Mouse (Mus musculus) cerebellum, postnatal 10 days (tissue): Measurements from ENCODE around the gene Gpr156.

Experiments used
- DNase-seq, 2 experiments: peaks; one replicate each; pipeline ENCODE4 v3.0.0; 2021; ENCODE audit warnings: mixed read lengths in 2 of 2

The Gpr156 gene

DNA sequence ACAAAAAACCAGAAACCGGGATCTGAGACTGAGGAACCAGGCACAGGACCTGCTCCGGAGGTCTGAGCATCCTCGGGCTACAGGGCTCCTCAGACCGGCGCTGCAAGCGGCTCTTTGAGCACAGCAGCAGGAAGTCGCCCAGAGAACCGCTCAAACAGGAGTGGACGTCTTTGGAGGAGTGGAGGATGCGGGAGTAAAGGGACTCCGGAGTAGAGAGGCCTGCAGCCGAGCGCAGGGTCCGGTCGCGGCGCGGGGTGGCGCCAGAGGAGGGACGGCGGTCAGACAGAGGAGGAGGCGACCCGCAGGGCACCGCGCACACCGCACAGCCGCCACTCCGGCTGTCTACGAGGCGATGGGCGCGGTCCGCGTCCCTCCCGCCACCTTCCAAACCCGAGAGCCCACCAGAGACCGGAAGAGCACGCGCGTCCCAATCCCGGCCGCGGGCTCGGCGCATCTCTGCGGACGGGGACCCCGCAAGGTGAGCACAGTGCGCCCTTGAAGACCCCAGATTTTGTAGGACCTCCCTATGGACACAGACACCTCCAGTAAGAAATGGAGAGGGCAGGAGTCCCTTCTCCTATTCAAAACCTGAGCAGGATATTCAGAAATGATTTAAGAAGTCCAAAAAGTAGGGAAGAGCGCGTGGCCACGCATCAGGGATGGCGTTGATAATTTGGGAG, at the start of gene Gpr156:
Gpr156 (plus strand) TSS at position 359 of the 680 bp plus-strand sequence.
- DNase-seq = peak; percentile 75 to 81

DNA sequence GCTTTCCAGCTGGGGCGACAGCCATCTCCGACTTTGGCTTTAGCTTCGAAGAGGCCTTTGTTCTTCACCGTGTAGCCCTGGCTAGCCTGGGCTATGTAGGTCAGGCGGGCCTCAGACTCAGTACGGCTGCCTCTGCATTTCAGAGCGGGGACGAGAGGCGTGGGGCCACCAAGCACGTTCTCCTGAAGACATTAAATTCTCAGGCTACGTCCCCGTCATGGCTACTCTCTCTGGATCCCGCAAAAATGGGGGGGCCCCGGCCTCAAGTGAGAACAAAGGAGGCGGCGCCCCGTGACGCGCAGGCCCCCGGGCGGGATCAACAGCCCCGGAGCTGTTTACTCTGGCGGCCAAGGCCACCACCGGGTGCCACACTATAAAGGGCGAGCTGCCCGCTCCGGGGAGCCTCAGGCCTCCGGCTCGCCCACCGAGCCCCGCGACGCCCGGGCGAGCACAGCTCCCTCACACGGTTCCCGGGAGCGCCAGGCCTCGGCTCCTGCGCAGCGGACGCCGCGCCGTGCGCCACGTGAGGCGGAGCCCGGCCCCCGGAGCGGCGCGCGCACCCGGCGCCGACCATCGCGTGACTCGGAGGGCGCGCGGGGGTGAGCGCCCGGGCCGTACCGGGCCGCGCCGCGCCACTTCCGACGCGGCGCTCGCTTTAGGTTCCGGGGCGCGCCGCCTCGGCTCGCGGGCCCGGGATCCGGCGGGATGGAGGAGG, 48.3 kb upstream of the Gpr156 start, which contains the start of gene Lrrc58:
Lrrc58 (plus strand) TSS at position 599 of the 715 bp plus-strand sequence.
- peak; percentile 87 to 90 for DNase-seq

DNA sequence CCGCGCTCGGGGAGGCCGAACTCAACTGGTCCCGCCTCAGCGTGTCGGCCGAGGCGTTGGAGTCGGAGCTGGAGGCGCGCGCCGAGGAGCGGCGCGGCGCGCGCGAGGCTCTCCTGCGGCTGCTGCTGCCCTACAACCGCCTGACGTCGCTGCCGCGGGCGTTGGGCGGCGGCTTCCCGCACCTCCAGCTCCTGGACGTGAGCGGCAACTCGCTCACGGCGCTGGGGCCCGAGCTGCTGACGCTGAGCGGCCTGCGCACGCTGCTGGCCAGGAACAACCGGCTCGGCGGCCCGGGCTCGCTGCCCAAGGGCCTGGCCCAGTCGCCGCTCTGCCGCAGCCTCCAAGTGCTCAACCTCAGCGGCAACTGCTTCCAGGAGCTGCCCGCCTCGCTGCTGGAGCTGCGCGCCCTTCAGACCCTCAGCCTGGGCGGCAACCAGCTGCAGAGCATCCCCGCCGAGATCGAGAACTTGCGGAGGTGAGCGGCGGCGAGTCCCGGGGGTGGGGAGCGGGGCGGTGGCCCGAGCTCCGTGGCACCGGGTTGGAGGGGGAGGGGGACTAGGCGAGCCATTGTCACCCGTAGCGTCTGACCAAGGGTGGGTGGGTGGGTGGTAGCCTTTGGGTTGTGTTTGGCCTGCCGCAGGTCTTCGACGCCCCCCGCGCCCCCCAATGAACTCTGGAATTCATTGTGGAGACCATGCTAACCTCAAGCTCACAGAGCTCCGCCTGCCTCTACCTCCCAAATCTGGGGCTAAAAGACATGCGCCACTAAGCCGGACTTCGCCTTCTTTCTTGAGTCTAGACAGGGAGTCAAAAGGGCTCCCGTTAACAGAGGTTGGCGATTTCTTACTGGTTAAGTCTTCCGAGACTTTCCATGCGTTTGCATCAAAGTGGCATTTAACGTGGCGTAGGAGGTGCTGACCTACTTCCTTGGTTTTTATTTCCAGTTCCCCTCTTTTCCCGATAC, 47.5 kb upstream of the Gpr156 start:
- peak; percentile 82 to 86 for DNase-seq

DNA sequence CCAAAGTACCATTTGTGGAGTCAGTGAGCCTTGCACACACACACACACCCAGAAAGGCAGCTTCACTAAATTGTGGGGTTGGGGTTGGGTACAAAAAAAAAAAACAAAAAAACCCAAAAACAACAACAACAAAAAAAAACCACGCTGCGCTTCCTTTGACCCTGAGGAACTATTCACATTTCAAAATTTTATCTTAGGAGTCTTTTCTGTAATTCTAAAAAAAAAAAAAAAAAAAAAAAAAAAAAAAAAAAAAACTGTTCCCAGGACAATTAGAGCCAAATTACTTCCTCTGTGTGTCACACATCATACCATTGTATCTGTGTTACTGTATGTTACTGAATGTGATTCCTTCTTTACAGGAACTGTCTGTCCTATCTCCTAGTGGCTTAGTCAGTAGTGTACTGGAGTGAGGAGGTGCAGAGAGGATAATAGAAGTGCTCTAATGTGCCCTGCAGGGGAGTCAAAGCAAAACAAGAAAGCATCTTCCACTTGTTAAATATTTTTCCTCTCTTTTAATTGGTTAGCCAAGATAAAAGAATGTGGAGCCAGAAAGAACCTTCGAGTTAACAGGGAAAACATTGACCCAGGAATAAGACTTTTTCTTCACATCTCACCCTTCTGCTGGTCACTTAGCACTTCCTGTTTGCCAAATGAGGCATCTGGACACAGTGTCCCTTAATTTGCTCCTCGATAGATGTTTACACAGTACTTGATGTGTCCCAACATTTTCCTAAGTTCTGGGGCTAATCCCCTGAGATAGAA, 46.6 kb upstream of the Gpr156 start:
- DNase-seq = peak in 1 of 2 experiments; percentile 21

DNA sequence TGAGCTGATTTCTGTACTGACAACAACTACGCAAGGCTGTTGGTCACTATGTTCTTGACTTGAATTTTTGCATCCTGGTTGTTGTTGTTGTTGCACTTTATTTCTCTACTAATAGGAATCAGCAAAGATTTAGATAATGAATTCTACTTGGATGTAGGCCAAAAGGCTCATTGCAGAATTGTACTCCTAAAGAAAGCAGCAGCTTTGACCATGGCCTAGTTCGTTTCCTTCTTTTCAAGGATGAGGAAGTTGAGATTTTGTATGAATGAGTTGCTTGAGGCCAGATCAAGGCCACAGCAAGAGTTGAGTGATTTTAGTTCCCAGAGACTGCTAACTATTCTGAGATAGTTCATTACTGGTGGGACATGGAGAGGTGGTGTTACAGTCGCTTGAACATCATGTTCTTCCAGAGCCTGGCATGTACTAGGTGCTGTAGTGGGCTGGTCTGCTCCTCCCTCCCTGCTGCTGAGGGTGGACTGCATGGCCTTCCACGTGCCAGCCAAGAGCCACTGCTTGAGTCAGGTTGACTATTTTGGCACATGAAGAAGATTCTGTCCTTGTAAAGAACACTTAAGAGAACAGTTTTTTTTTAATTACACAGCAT, 45.1 kb upstream of the Gpr156 start:
- peak in 1 of 2 experiments; percentile 14 for DNase-seq

DNA sequence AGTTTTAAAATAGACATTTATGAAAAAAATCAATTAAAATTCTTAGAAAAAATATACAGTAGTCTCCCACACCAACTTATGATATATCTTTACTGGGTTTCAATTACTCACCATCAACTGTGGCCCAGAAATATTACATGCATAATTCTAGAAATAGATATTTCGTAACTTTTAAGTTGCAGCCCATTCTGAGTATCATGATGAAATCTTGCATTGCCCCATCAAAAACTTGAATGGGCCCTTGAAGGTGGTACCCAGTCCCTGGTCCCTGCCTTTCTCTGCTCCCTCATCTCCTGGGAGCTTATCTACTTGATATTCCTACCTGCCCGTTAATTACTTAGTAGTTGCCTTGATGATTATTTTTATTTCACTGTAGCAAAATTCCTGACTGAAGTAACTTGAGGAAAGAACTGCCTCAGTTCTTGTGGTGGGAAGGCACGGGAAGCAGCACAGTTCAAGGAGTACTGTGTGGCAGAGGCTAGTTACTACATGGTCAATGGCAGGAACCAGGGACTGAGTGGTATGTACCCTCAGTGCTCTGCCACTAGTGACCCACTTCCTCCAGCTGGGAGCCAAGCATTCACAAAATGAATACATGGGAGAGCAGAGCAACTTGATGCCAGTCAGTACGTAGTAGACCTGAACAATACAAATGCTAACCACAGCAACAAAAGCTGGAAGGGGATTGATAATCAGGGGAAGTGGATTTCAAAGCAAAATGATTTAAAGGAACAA, 41.6 kb upstream of the Gpr156 start:
- DNase-seq = no peak

DNA sequence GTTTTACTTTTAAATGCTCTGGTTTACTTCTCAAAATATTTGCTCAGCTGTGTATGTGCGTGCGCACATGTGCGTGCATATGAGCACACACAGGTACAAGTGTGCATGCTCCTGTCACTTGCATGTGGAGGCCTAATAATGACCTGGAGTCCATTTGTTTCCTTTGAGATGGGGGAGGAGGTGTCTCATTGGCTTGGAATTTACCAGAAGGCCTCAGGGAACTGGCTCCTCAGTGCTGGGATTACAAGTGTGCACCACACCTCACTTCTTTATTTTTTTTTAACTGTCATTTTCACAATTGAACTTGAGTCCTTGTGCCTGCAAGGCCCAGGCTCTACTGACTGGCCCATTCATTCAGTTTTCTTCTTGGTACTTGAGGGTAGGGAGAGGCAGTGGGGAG, 38.9 kb upstream of the Gpr156 start:
- no peak for DNase-seq

DNA sequence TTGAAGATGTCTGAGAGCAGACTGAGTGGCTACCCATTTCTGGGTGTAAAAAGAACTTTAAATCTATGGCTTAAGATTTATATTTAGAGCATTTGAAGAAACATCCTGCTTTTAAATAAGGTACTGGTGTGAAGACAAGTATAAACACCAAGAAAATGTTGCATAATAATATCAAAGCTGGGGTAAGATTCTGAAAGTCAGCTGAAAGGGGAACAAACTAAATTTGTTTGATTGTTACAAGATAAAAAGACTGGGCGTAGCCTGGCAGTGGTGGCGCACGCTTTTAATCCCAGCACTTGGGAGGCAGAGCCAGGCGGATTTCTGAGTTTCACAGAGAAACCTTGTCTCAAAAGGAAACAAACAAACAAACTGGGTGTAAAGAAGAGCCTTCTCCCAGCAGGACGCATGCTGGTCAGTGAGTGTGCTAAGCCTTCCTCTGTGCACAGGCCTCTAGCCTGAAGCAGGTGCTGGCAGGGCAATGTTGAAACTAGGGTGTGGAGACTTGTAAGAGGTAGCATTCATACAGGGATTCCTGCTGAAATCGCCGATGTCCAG, 37.3 kb upstream of the Gpr156 start:
- DNase-seq = no peak

DNA sequence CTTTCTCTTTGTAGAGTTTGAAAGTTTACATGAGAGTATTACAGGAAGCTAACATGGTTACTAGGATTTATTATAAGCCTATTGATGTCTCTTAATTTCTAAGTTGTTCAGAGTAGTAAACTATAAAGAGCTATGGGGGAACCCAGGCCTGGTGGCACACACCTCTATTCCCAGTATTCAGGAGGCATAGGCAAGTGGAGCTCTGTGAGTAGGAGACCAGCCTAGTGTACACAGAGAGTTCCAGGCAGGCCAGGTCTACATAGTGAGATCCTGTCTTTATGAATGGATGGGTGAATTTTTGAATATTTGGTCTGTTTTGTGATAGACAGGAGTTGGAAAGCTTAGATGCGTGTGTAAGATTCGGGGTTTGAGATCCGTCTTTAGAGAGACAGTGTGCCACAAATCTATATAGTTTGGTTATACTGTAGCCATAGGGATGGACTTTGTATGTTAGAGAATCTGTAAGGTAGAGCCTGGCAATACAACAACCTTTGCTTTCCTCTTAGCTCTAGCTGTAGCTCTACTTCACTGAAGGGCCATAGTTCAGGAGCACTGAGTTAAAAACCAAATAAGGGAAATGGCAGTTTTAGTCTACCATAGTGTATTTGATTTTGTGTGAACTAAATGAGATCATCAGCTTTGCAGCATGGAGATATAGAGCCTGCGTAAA, 36.4 kb upstream of the Gpr156 start:
- DNase-seq = no peak

DNA sequence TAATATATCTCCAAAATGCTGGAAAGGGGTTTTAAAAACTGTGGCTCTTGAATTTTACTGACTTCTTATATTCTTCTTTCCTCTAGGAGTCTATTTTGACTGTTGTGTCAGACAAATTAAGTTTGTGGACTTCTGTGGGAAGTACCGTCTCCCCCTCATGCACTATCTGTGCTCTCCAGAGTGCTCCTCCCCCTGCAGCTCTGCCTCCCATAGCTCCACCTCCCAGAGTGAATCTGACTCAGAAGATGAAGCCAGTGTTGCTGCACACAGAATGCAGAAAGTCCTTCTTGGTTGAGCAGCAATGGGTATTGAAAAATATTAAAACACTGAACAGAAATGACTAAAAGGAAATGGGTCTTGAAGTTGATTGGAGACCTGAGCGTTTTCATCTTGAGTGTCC, 35.1 kb upstream of the Gpr156 start:
- no peak for DNase-seq

DNA sequence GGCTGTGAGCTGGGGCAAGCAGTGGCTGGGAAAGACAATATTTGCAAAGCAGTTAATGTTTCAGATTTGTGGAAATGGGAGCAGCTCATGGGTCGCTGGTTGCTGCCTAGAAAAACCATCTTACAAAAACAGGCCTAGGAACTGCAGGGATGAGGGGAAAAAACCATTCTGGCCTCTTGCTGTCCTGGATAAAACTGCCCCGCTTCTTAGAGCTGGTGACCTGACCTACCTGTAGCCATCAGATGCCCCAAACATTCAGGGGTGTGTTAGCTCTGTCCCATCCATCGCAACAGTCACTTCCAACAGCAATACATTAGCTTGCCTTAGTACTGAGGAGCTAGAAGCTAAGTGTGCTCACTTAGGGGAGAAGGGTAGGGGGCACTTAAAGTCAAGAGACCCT, 27.3 kb upstream of the Gpr156 start:
- no peak for DNase-seq

DNA sequence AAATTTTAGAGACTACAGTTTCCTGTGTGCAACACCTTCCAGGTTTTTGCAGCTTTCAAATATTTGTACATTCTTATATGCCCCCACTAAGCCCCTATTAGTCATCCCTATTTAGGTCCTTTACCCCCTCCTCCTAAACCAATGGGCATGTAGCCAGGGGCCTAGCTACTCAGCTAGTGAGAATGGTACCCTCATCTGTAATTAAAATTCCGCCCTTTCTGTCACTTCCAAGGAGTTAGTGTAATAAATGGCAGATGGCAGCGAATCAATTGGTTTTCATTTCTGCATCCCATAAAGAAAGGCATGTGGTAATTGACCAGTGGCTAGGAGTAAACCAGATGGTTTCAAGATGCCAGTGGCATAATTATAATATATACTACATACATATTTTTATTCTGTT, 23.6 kb upstream of the Gpr156 start:
- DNase-seq = peak; percentile 36 to 55

DNA sequence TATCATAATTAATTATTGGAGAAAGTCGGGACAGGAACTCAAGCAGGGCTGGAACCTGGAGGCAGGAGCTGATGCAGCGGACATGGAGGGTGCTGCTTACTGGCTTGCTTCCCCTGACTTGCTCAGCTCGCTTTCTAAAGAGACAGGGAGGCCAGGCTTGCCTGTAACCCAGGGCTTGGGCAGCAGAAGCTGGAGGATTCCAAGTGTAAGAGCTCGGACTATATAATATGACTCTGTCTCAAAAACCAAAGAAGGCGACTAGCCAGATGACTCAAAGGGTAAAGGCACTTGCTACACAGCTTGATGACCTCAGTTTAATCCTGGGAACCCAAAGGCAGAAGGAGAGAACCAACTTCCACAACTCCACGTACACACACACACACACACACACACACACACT, 22.9 kb upstream of the Gpr156 start:
- no peak for DNase-seq

DNA sequence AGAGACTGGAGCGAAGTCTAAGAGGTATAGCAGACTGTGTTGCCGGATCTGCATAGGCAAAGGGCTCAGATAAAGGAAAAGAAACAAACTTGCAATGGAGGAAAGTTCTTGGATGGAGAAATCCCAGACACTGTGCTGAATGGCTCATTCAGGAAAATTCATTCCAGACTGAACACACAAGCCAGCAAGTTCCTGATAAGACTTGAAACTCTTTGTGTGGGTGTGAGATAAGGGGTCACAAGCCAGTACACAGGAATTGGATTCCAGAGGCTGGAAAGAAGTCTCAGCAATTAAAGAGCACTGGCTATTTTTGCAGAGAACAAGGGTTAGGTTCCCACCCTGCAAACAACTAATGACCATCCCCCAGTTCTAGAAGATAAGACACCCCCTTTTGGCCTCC, 22.4 kb upstream of the Gpr156 start:
- DNase-seq = no peak

DNA sequence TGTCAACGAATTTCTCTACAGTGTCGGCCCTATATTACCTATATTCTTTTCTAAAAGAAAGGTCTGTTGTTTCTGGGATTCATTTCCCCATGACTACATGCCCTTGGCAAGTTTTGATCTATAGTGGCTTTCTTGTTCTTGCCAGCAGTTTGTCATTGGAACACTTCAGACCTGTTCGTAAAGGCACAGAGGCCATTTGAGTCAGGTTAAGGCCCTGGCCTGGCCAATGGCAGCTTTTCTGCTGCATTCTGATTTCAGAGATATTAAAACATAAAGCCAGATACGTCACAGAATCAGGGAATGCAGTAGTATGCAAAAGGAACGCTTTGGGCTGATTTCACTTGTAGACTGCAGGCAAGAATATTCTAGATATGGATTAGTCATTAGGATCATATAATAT, 17.5 kb upstream of the Gpr156 start:
- DNase-seq = no peak

DNA sequence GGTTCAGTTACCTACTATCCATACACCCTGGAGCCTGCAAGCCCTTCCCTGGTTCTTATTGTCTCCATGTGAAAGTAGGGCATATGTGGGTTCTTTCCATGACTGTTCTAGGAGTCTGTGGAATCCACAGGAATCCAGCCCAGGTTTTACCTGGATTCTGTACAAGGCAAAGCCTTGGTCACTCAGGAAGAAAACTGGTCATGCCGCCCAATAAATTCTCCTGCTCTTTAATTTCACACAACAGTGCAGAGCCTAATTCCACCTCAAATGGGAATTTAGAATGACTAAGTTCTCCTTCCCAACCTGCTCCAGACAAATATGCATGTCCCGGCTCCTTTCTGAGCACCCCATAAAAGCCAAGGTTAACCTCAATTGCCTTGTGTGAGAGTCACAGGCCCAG, 16.9 kb upstream of the Gpr156 start:
- peak; percentile 35 to 46 for DNase-seq

DNA sequence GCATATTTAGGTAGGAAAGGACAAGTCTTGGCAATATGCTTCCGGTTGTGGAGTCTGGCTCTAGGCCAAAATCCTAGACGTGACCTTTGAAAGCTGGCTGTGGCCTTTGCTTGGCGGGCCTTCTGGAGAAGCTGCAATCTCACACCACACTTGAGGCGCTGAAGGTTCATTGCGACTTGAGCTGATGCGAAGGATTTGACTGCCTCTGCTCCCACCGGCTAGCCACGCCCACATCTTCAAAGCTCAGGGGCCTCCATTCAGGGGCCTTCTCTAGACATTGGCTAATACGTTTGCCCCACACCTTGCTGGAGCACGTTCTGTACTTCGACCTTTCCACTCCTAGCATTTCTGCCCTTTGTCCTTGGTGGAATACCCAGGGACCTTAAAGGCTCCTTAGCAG, 15.0 kb upstream of the Gpr156 start:
- DNase-seq = no peak

DNA sequence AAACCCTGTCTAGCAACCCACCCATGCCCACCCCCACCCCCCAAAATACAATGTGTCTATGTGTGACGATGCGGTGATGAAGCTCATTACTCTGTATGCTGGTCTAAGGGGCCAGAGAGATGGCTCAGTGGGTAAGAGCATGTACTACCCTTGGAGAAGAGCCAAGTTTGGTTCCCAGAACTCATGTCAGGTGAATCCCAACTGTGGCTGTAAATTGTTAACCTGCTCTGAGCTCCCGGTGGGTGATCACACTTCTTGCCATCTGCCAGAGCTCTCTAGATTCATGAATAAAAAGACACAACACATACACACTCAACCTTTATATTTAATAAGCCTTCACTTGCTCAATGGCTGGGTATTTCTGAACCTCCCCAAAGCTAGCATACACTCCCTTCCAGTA, 9.8 kb upstream of the Gpr156 start:
- peak in 1 of 2 experiments; percentile 19 for DNase-seq

DNA sequence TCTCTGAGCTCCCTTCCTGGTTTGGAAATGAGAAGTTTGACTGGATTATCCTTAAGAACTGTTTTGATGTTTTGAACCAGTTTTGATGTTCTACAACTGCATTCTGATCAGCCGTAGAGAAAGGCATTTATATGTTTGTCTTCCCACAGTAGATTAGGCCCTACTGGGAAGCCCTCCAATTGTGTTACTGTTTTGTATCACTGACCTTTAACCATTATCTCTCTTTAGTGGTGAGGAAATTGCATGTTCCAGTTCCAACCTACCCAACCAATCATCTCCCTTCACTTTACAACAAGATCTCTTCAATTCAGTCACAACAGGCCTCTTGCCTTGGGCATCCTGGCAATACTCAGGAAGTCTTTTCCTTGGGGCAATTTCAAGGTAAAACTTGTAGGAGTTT, 5.2 kb upstream of the Gpr156 start:
- no peak for DNase-seq

DNA sequence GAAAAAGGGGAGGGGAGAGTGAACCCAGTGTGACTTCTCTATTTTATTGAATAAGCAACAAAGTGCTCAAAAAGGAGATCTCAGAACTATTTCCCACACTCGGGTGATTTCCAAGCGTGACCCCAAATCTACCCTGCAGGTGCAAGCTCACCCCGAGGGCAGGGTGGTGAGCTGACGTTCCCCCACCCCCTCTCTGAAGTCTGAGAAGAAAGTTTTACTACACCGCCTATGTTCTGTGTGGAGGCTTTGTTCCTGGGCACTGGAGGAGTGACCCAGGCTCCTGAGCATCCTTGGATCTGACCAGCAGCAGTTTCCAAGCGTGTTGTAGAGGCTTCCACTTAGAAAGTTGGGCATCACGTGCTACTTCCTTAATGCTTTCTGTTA, 514 bp downstream of the Gpr156 start:
- no peak for DNase-seq
